Mouse (Mus musculus) heart, embryonic 15.5 days (tissue): ENCODE results near the gene Cyp2a22. TPM values are rescaled to one million over a fixed set of nuclear protein-coding genes. Genes with fewer than 3 reads are reported as not detected.
"Not testable (repeated sequence)": the region's sequence is repeated elsewhere in the genome, so short reads cannot be mapped to it uniquely, and the experiment has no call there.

Experiments used
- ATAC-seq: fragments of 200-750 bp; cut with Nextera tagmentation; replicated peaks from 2 replicates; pipeline ENCODE4 v1.8.0; 2017; ENCODE audit warnings: low read depth, moderate TSS enrichment; ENCODE audit not compliant: insufficient number of reproducible peaks, insufficient read depth, low FRiP score
- H3K27ac ChIP-seq: fragments of 300-500 bp; sonication (generic); 2 replicates; pipeline ENCODE4 v1.5.1; 2015; ENCODE audit warnings: mild to moderate bottlenecking, inconsistent platforms
- H3K27me3 ChIP-seq: fragments of 300-500 bp; sonication (generic); 2 replicates; pipeline ENCODE4 v1.6.1; 2015; ENCODE audit warnings: inconsistent platforms
- H3K36me3 ChIP-seq: fragments of 300-500 bp; sonication (generic); 2 replicates; pipeline ENCODE4 v1.6.1; 2015; ENCODE audit warnings: mild to moderate bottlenecking, inconsistent platforms
- H3K4me1 ChIP-seq: fragments of 300-500 bp; sonication (generic); replicated peaks from 2 replicates; pipeline ENCODE4 v1.6.1; 2015; ENCODE audit warnings: inconsistent platforms
- H3K4me2 ChIP-seq: fragments of 300-500 bp; sonication (generic); 2 replicates; pipeline ENCODE4 v1.6.1; 2015; ENCODE audit warnings: inconsistent platforms, mild to moderate bottlenecking, moderate library complexity
- H3K4me3 ChIP-seq: fragments of 300-500 bp; sonication (generic); 2 replicates; pipeline ENCODE4 v1.5.1; 2015; ENCODE audit warnings: mild to moderate bottlenecking, inconsistent platforms
- H3K9ac ChIP-seq: fragments of 300-500 bp; sonication (generic); 2 replicates; pipeline ENCODE4 v1.6.1; 2015; ENCODE audit warnings: mild to moderate bottlenecking, inconsistent platforms
- H3K9me3 ChIP-seq: fragments of 300-500 bp; sonication (generic); replicated peaks from 2 replicates; pipeline ENCODE4 v1.6.1; 2016; ENCODE audit warnings: inconsistent platforms
- WGBS: fragments of 180-500 bp; shearing (Covaris S2); methylation state at CpG from one replicate; pipeline ENCODE4 v1.1.7; 2015; ENCODE audit warnings: mixed read lengths; 5-methylcytosine and 5-hydroxymethylcytosine counted together
- polyA plus RNA-seq: library from polyadenylated mRNA; unstranded; fragments of >200 nt; fragmentation: Nextera tagmentation; extraction: Ambion mirVana; gene quantifications from 2 replicates; pipeline ENCODE4 v1.2.1, GENCODE M21; 2015

The Cyp2a22 gene
- 0.04 TPM in 1 of 2 replicates, not detected in the other for polyA plus RNA-seq

DNA sequence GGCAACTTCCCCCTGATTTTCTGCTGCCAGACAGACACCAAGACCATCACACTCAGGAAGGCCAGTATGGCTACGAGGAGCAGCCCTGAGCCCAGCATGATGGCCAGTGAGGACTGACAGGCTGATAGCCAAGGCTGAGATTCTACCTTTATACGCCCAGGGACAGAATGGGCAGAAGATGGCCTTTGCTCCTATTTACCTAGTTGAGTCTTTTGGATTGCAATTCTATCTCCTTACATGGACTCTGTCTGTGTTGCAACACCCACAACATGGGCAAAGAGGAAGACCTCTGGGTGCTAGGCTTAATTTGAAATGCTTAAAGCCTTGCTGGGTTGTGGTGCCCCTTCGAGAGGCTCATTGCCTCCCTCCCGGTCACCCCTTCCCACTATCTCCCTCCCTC, at the start of gene Cyp2a22:
TSS of gene Cyp2a22 (minus strand) at position 123 of the 400 bp plus-strand sequence.
- H3K9ac ChIP-seq: no peak within 1 kb of the TSS
- H3K4me1 ChIP-seq: no peaks in the 10 kb centered on the region
- no peak within 1 kb of the TSS for H3K27ac ChIP-seq
- WGBS: 57% methylated on average over 4 of the region's 4 CpGs
- no peaks in the 10 kb centered on the region for H3K27me3 ChIP-seq
- ATAC-seq: no peak
- H3K9me3 ChIP-seq: no peaks in the 10 kb centered on the region
- no peaks in the 10 kb centered on the region for H3K36me3 ChIP-seq
- no peak within 1 kb of the TSS for H3K4me3 ChIP-seq
- no peak within 1 kb of the TSS for H3K4me2 ChIP-seq

DNA sequence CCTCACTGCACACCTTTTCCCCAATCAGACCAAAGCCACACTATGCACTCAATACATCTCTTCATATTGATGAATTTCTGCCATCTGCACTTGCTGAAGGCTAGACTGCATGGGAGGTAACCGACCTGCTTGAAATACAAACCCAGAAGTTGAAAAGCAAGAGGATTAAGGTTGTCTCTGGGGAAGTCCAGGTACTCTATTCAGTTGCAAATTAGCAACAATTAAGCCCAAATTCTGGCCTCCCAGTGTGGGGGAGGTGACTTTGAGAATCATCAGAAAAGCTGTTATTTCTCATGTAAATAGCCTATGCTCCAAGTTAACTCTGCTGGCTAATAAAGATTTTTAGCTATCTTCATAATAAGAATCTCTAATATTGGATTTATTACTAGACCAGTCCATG, 44.0 kb upstream of the Cyp2a22 start:
- not testable (repeated sequence) for H3K4me2 ChIP-seq, H3K9ac ChIP-seq, H3K27me3 ChIP-seq, H3K36me3 ChIP-seq, H3K27ac ChIP-seq, H3K4me1 ChIP-seq, H3K4me3 ChIP-seq, H3K9me3 ChIP-seq, ATAC-seq
- WGBS: 24% methylated on average over 1 of the region's 1 CpGs

DNA sequence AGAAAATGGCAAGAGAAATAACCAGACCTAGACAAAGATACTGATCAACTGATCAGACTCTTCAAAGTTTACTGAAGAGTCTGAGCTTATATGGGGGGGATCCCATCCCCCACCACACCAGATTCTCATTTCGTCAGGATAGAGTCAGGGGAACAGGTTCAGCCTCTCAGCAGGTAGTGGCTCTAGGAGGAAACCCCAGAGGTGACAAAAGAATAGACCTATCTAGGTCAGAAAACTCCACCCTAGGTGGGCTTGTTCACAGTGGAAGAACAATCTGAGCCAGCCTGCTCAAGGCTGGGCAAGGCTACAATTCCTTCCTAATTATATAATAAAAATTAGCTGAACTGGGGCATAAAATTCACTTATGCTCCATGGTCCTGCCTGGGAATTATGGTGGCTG, 43.4 kb upstream of the Cyp2a22 start:
- Histone ChIP-seq H3K9me3 (no peaks in the 10 kb centered on the region), H3K4me2 (no peak overlapping the region), H3K4me1 (no peaks in the 10 kb centered on the region), H3K27me3 (no peaks in the 10 kb centered on the region), H3K36me3 (no peaks in the 10 kb centered on the region), H3K27ac (no peak overlapping the region), H3K4me3 (no peak overlapping the region), H3K9ac (no peak overlapping the region)
- no peak for ATAC-seq
- 23% methylated on average over 1 of the region's 1 CpGs for WGBS

DNA sequence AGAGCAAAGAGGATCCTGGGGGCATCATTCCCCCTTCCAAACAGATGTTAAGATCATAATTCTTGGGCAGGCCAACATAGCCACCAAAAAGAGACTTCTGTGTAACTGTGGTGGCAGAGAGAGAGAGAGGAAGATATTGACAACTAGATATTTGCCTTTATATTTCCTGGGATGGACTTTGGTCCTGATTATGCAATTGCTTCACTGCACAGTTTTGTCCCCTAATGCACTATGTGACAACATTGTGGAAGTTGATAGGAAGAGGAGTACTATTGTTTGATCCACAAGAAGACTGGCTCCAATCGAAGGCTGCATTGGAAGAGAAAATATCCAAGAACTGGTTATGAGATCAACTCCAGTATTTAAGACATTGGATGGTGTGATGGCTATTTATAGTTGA, 42.8 kb upstream of the Cyp2a22 start:
- H3K4me2 ChIP-seq: not testable (repeated sequence)

DNA sequence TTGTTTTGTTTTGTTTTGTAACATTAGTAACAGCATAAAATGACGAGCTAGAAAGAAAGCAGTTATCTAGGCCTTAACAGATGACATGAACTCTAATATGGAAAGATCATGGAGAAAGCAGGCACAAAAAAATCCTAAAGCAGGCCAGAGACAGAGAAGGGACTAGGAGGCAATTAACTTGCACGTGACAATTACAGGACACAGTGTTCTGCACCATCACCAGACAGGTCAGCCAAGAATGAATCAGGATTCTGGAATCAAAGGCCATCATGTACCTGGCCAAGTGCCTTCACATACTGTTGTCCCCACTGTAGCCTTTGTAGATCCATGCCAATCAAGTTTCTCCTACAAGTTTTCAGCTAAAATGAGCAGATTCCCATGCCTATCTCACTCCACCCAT, 42.3 kb upstream of the Cyp2a22 start:
- H3K4me2 ChIP-seq, H3K4me1 ChIP-seq, H3K9me3 ChIP-seq, H3K27me3 ChIP-seq, ATAC-seq, H3K9ac ChIP-seq, H3K36me3 ChIP-seq, H3K4me3 ChIP-seq, H3K27ac ChIP-seq: not testable (repeated sequence)
- 60% methylated on average over 2 of the region's 2 CpGs for WGBS

More for the DNA sequence above, 42.8 kb upstream of the Cyp2a22 start:
- 56% methylated on average over 1 of the region's 1 CpGs for WGBS
- H3K4me1 ChIP-seq, H3K9me3 ChIP-seq, ATAC-seq, H3K9ac ChIP-seq, H3K27me3 ChIP-seq, H3K36me3 ChIP-seq, H3K4me3 ChIP-seq, H3K27ac ChIP-seq: not testable (repeated sequence)

DNA sequence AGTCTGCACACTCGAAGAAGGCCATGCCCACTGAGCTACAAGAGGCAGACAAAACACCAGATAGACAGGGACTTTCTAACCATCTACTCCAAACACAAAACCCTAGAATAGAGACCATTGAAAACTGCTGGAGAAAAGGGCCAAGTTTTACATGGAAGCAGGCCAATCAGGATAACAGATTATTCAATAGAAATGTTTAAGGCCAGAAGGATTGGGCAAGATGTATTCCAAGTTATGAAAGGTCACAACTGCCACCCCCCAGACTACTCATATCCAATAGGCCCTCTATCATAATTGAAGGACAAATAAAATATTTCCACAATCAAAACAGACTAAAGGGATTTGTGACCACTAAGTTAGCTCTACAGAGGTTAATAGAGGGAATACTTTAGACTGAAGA, 23.2 kb upstream of the Cyp2a22 start:
- H3K9ac ChIP-seq, H3K4me3 ChIP-seq, H3K27ac ChIP-seq, ATAC-seq, H3K4me1 ChIP-seq, H3K4me2 ChIP-seq, H3K36me3 ChIP-seq, H3K9me3 ChIP-seq, H3K27me3 ChIP-seq: not testable (repeated sequence)
- WGBS: 59% methylated on average over 1 of the region's 1 CpGs

DNA sequence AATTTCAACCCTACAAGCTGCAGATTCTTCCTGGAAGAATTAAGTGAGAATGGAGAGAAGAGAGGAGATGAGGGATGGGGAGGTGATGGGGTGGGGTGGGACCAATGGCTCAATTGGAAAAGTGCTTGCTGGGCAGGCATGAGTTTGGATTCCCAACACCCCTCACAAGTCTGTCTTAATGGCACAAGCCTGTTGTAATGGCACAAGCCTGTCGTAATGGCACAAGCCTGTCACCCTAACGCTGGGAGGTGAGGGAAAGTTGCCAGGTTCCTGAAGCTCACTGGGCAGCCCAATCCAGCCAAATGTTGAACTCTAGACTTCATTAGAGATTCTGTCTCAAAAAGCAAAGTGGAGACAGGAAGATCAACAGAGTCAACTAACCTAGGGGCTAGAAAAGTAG, 14.1 kb upstream of the Cyp2a22 start:
- H3K36me3 ChIP-seq, H3K4me2 ChIP-seq, H3K9ac ChIP-seq, H3K27me3 ChIP-seq, H3K4me1 ChIP-seq, ATAC-seq, H3K9me3 ChIP-seq, H3K27ac ChIP-seq, H3K4me3 ChIP-seq: not testable (repeated sequence)
- 85% methylated on average over 2 of the region's 2 CpGs for WGBS

DNA sequence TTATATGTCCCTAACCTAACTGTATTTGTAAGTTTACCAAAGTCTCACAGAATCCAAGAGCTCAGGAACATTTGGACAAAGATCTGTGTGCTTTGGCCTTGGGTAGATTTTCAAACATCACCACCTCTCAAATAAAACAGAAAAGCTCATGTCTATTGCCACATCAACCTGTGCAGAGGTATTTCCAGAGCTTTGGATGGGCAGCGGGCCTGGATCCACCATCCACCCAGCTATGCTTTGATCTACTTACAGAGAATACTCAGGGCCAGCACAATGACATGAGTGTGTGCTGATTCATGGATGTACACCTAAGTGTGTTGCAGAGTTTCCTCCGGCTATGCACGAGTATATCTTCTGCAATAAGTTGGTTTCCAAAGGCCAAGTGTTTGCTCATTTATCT, 13.5 kb upstream of the Cyp2a22 start:
- not testable (repeated sequence) for ATAC-seq, H3K4me2 ChIP-seq, H3K4me1 ChIP-seq, H3K4me3 ChIP-seq, H3K27ac ChIP-seq, H3K9me3 ChIP-seq, H3K27me3 ChIP-seq, H3K36me3 ChIP-seq, H3K9ac ChIP-seq
- WGBS: 67% methylated on average over 3 of the region's 3 CpGs

DNA sequence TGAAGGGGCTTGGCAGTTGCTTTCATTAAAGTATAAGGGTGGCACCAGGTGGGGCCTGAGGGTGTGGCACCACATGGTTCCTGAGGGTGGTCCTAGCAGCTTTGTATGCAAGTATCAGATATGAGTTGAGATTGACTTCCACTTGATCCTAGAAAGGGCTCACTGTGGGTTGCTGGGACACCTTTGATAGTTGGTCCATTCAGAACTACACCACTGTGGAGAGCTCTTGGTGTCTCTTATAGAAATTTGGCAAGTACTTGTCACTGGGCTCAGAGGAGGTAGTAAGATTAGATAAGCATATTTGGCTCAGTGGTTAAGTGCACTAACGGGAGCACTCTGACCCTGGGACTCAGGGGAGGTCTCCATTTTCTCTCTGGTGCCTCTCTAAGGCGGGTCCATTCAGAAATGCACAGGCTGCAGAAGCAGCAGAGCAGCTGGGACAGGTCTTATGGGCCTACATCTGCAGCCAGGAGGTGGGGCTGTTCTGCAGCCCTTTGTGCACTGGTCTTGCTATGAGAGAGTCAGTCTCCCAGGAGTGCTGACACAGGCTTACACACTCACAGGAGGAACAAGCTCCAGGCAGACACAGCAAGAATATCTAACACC, 2.2 kb upstream of the Cyp2a22 start:
- H3K9ac ChIP-seq, H3K4me3 ChIP-seq, ATAC-seq, H3K4me1 ChIP-seq, H3K27me3 ChIP-seq, H3K9me3 ChIP-seq, H3K27ac ChIP-seq, H3K36me3 ChIP-seq, H3K4me2 ChIP-seq: not testable (repeated sequence)
- whole genome bisulfite sequencing: 30% methylated on average over 2 of the region's 2 CpGs

DNA sequence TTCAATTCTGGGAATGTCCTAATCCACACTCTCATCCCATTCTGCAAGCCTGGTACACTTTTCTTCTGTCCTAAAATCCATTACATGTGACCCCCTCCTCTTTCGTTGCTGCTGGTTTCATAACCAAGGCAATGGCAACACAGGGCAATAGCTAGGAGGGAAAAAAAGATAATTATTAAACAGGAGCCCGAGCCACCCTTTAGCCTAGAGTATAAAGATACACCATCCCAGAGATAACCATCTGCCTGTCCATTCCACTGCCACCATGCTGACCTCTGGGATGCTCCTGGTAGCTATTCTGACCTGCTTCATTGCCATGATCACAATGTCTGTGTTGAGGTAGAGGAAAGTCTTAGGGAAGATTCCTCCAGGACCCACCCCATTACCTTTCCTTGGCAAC, 22.1 kb downstream of the Cyp2a22 start:
- H3K36me3 ChIP-seq, H3K27ac ChIP-seq, ATAC-seq, H3K27me3 ChIP-seq, H3K9ac ChIP-seq, H3K4me1 ChIP-seq, H3K9me3 ChIP-seq, H3K4me2 ChIP-seq, H3K4me3 ChIP-seq: not testable (repeated sequence)
- WGBS: 62% methylated on average over 2 of the region's 2 CpGs
